Mouse (Mus musculus) kidney, adult 2 months (tissue): ENCODE results near the gene Plekha7.

Source experiments
- CTCF ChIP-seq: fragments of 200-500 bp; conservative IDR thresholded peaks from 2 replicates; pipeline ENCODE4 v1.5.1; 2011; ENCODE audit warnings: low read depth, mild to moderate bottlenecking, control low read depth, low read length, moderate library complexity, mixed read lengths; ENCODE audit not compliant: insufficient read depth, insufficient read length
- POLR2A ChIP-seq: fragments of 200-500 bp; IDR thresholded peaks from one replicate; pipeline ENCODE4 v1.6.1; 2011; ENCODE audit warnings: low read depth, low read length, control low read depth

DNA sequence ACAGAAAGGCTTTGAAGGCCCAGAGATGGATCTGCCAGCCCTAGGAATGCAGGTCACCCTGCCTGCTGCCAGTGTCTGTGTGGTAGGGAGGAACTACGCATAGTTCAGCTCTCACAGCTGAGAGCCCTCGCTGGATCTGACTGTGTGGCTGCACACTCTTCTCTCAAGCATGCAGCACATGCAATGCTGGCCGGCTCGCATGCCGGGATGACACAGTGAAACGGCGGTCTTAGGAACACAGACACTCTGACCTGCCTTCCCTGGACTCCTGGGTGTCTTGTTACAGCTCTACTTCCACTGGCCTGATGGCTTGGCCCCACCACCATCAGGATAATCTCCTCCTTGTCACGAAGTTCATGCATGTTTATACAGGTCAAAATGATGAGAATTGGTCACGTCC is 96.3 kb downstream of the Plekha7 start:
- TF ChIP-seq CTCF (no peak), POLR2A (no peak)
